Mouse (Mus musculus): Measurements from ENCODE around the gene Susd3.

Gene Susd3

DNA sequence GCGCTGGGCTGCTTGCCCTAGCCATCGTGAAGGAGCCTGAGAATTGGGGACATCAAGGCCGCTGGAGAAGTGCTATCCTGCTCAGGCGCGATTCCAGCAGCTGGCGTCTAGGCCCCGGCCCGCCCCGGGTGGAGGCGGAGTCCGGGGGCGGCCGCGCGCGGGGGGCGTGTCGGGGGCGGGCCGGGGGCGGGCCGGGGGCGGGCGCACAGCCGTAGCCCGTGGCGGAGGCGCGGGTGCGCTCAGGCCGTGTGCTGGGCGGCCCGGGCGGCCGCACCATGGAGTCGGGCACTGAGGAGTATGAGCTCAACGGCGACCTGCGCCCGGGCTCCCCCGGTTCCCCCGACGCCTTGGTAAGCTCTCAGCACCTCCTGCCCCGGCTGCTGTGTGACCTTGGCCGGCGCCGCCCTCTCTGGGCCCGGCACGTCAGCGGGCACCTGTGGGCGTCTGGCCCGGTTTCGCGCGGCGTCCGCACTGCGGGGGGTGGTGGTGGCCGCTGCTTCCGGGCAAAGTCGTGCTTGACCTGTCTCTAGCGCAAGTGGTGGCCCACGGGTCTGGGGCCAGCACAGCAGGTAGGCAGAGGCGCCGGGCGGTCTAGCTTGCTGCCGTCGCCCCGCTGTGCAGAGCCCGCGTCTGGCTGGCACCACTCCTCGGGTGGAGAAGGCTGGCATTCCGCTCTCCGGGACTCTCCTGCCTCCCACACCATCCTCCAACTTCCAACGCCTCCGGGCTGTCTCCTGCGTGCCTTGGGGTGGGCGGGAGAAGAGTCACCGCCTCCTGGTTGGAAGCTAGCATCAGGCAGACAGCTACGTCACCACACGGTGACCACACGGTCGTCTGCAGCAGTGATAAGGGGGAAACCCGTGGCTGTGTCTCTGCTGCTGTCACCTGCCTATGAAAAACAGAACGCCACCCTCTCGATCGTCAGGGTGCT lies 61.0 kb downstream of the Susd3 start, which contains the start of gene Ninj1:
Gene Ninj1, plus strand, starts transcription at position 198 of the 931 bp plus-strand sequence.
- DNase-seq (ENCODE audit: extremely low spot score), result peak; percentile 80

DNA sequence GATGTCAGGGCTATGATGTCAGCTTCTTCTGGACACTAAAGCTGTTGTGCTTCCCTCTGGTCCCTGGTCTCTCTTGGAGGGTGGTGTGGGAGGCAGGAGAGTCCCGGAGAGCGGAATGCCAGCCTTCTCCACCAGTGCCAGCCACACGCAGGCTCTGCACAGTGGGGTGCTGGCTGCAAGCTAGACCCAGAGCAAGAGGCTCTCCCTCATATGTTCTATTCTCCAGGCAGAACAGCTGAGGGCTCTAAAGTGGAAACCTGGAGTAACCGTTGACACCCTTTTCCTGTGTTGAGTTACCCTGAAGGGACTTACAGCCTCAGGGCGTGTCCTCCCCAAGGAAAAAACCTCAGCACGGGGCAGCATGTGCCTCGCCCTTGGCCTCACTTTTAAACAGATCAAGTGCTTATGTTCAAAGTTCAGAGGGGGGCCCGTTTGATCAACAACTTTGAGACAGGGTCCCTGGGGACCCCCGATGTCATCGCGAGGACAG lies 61.7 kb downstream of the Susd3 start:
- no peak for DNase-seq (ENCODE audit: extremely low spot score)

DNA sequence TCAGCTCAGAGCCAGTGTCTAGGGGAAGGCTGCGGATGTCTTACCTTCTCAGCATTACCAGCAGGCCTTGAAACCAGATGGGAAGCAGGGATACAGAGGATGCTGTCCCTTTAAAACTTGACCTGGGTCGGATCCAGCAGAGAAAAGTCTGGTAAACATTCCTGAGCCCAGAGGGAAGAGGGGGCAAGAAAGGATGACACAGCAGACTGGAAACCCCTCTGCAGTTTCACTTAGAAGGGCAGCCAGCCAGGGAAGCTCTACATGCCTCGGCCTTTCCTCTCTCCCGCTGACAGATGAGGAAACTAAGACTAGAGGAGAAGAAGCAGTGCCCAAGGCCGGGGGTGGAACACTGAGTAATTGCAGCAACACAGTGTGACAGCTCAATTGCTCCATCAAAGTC lies 64.9 kb downstream of the Susd3 start:
- DNase-seq (ENCODE audit: extremely low spot score), result no peak

DNA sequence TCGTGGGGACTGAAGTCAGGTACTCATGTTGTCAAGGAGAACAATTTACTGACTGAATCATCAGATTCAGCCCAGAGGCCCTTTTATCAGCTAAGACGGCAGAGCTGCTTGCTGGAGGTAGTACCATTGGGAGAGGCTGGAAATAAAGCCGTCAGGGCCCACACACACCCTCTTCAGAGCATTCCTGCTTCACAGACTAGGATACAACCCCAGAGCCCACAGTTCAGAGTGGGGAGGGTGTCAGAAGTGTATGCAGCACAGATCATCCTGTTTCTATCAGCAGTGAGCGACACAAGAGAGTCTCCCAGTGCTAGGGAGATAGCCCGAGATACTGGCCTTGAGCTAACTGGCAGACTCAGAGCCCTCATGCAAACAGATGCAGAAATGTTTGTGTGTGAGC lies 65.3 kb downstream of the Susd3 start:
- DNase-seq (ENCODE audit: extremely low spot score), result no peak

DNA sequence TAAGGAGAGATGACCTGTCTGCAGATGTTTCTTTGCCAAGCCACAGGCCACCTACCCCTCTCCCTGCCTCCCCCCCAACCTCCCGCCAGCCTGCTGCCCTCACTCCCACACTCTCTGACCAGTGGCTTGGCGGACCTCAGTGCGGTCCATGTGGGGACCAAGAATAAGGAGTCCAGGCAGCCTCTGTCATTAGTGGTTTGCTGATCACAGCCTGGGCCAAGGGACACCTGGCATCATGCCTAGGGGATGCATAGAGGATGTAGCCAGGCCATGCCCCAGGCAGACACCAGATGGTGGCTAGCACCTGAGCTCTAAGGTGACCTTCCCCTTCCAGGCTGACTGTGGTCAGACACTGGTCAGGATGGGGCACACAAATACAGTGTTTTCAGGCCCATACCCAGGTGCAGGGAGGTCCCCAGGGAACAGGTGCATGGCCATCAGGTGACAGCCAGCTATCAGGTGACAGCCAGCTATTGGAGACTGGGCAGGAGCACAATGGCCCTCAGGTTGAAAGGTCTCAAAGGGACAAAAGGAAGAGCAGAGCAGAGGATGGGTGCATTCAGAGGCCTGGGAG lies 67.0 kb downstream of the Susd3 start:
- no peak for DNase-seq (ENCODE audit: extremely low spot score)

DNA sequence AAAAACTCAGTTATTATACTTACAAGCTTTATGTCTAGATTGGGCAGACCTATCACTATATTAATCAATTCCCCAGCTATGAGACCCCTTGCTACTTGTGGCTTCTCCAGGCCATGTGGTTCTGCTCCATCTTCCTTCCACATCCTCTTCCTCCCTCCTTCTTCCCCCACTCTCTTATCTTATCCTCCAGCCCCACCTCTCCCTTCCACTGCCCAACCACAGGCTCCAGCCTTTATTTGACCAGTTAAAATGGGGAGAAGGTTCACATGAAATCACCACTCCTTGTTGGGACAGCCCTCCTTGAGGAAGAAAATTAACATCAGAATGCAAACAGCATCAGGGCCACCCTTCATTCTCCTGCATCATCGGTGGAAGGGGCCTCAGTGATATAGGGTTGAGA lies 67.8 kb downstream of the Susd3 start:
- DNase-seq (ENCODE audit: extremely low spot score), result no peak
